ENCODE assay signal across 29 mouse cellular contexts in the genomic region with DNA sequence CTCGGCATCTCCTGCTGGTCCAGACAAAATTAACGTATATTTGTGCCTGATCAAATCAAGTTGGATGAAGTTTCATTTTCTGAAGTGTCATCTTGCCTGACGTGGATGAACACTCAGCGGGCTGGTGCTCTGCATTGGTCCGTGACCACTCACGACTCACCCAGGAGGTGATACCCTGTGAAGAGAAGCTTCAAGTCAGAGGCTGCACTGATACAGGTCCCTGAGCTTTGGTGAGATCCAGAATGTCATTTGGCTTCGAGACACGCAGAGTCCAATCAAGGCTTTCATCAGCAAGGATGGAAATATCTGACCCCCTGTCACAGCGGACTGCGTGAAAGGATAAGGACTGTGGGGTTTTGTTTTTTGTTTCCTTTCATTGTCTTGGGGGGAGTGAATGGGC.
"Had no signal": no experiment of that assay in that cellular context is flagged by ENCODE, and none has a peak within 500 bp of the region (broad histone marks: within the 10 kb centered on the region; RNA-seq: fewer than 3 reads in every experiment).

No protein-coding gene starts in this region.

- DNase-seq: left cerebral cortex, postnatal 4 days; liver; liver, embryonic 13.5 days; liver, postnatal 0 days; lung, adult 2 months; lung, postnatal 10 days; lung, postnatal 14 days; lung, postnatal 36 days; lung, postnatal 4 days; midbrain, embryonic 14.5 days had no signal

- H3K4me1 ChIP-seq: liver, embryonic 12.5 days; liver, embryonic 13.5 days; liver, embryonic 15.5 days; lung, embryonic 15.5 days; midbrain, embryonic 15.5 days had no signal

- H3K9me3 ChIP-seq: limb, embryonic 10.5 days; limb, embryonic 12.5 days; limb, embryonic 13.5 days; limb, embryonic 15.5 days; liver, embryonic 12.5 days; liver, embryonic 13.5 days; liver, embryonic 15.5 days; lung, embryonic 15.5 days; megakaryocyte, embryonic 14.5 days; midbrain, embryonic 10.5 days; midbrain, embryonic 12.5 days; midbrain, embryonic 13.5 days; midbrain, embryonic 15.5 days had no signal

- H3K36me3 ChIP-seq: limb, embryonic 10.5 days; limb, embryonic 12.5 days; limb, embryonic 13.5 days; limb, embryonic 15.5 days; liver, embryonic 12.5 days; liver, embryonic 13.5 days; liver, embryonic 15.5 days; lung, embryonic 15.5 days; midbrain, embryonic 10.5 days; midbrain, embryonic 12.5 days; midbrain, embryonic 13.5 days; midbrain, embryonic 15.5 days had no signal

- H3K4me2 ChIP-seq: limb, embryonic 13.5 days; limb, embryonic 15.5 days; liver, embryonic 11.5 days; liver, embryonic 12.5 days; liver, embryonic 13.5 days; liver, embryonic 15.5 days; lung, embryonic 14.5 days; lung, embryonic 15.5 days; midbrain, embryonic 11.5 days; midbrain, embryonic 12.5 days; midbrain, embryonic 13.5 days; midbrain, embryonic 15.5 days had no signal

- H3K27ac ChIP-seq: limb, embryonic 10.5 days; limb, embryonic 13.5 days; liver, embryonic 12.5 days; liver, embryonic 13.5 days; liver, embryonic 14.5 days; liver, embryonic 15.5 days; lung, embryonic 15.5 days; midbrain, embryonic 10.5 days; midbrain, embryonic 12.5 days; midbrain, embryonic 13.5 days; midbrain, embryonic 15.5 days had no signal

- ATAC-seq: liver, embryonic 12.5 days; liver, postnatal 0 days; lung, postnatal 0 days; midbrain, embryonic 13.5 days; midbrain, embryonic 15.5 days; midbrain, embryonic 16.5 days had no signal

- H3K4me3 ChIP-seq: limb, embryonic 10.5 days; limb, embryonic 12.5 days; limb, embryonic 13.5 days; limb, embryonic 15.5 days; liver, embryonic 12.5 days; liver, embryonic 13.5 days; liver, embryonic 15.5 days; lung, embryonic 15.5 days; megakaryocyte, embryonic 14.5 days; midbrain, embryonic 10.5 days; midbrain, embryonic 12.5 days; midbrain, embryonic 13.5 days; midbrain, embryonic 15.5 days; myocyte had no signal

- H3K27me3 ChIP-seq: limb, embryonic 12.5 days; limb, embryonic 13.5 days; limb, embryonic 15.5 days; lung, embryonic 15.5 days had no signal

- H3K9ac ChIP-seq: limb, embryonic 12.5 days; limb, embryonic 13.5 days; limb, embryonic 15.5 days; liver, embryonic 12.5 days; liver, embryonic 13.5 days; liver, embryonic 14.5 days; liver, embryonic 15.5 days; liver, postnatal 0 days; lung, embryonic 14.5 days; lung, embryonic 15.5 days; midbrain, embryonic 12.5 days; midbrain, embryonic 13.5 days; midbrain, embryonic 15.5 days had no signal
